Mouse (Mus musculus): ENCODE data around the gene Smg6.

Smg6 gene

DNA sequence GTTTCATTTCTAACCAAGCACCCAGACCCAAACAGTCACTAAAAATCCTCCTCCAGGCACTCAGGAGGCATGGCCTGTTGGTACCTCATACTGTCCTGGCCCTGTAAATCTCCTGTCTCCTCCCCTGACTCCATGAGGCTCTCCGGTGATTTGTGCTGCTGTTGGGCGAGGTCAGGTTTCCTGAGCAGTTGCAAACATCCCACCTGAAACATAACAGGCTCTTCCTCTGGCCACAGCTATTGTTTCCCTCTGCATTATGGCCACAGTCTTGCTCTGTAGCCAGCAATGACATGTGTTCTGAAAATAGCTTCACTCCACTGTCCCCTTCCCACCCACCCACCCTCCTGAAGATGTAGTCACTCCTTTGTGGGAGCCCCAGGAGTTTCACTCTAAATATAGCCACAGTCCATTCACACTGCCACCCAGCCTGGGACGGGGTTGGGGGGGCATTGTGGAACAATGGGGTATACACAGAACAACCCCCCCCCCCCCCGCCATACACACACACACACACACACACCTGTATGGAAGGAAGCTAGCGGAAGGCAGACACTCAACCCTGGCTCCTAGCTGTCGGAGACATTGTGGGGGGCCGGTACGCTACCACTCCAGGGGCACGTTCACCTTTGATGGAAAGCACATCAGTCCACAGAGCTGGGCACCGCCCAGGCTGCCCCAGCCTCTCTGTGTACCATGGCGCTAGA is 222.9 kb downstream of the Smg6 start:
- no peak for DNase-seq (ENCODE audit: low spot score)

DNA sequence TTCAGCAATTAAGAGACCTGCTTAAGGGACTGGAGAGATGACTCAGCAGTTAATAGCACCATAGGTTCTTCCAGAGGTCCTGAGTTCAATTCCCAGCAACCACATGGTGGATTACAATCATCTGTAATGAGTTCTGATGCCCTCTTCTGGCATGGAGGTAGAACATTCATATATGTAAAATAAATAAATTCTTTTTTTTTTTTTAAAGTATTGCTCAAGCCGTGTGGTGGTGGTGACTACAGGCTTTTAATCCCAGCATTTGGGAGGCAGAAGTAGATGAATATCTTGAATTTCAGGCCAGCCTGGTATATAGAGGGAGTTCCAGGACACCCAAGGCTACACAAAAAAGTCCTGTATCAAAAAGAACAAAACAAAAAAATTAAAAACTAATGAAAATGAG is 224.7 kb downstream of the Smg6 start:
- DNase-seq (ENCODE audit: low spot score), result no peak

- no peak for DNase-seq (ENCODE audit: low spot score)
These were observed 227.3 kb downstream of the Smg6 start for GRCm38 (mm10) chr11:75152603-75153557.

DNA sequence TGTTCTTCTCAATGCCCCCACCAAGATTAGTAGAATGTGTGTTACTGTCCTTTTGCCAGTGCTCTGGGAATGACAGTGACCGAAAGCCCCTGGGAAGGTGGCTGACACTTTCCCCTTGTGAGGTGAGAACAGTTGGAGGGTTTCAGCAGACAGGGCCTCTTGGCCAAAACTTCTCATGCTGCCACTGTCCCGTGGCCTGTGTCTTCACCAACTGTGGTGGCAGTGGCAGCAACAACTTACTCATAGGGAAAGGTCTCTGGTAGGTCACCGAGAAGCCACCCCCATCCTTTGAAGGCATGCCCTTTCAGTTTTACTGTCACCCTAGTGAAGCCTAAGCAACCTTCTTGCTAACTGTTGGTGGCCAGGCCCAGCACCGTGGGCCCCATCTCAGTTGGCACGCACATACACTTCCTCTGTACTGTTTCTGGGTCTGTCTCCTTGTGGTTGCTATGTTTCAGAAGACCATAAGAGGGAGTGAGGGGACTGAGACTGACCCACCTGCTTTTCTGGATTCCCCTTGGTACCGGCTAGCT is 228.5 kb downstream of the Smg6 start:
- DNase-seq (ENCODE audit: low spot score), result no peak

GRCm38 (mm10) chr11:75155985-75156384 is 230.4 kb downstream of the Smg6 start:
- DNase-seq (ENCODE audit: low spot score), result no peak

- no peak for DNase-seq (ENCODE audit: low spot score)
These were observed 230.8 kb downstream of the Smg6 start for GRCm38 (mm10) chr11:75156416-75156815.

GRCm38 (mm10) chr11:75157037-75157436 is 231.4 kb downstream of the Smg6 start:
- DNase-seq (ENCODE audit: low spot score), result no peak

GRCm38 (mm10) chr11:75157901-75158300 is 232.3 kb downstream of the Smg6 start:
- no peak for DNase-seq (ENCODE audit: low spot score)

DNA sequence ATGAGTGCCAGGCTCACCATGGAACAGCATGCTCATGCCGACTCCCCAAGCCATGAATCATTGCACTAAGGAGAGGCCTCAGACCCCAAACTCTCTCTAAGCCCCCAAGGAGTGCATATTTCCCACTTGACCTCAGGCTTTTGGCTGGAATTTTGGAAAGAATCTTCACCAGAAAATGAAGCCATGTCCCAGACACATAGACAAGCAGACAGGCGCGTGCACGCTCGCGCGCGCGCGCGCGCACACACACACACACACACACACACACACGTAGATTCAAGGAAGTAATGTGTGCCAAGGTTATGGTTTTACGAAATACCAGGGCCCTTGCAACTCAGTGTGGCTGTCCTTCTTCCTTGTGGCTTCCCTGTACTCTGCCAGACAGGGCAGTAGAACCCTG is 232.8 kb downstream of the Smg6 start:
- DNase-seq (ENCODE audit: low spot score), result no peak

- no peak for DNase-seq (ENCODE audit: low spot score)
These were observed 233.9 kb downstream of the Smg6 start for GRCm38 (mm10) chr11:75159564-75159963.

DNA sequence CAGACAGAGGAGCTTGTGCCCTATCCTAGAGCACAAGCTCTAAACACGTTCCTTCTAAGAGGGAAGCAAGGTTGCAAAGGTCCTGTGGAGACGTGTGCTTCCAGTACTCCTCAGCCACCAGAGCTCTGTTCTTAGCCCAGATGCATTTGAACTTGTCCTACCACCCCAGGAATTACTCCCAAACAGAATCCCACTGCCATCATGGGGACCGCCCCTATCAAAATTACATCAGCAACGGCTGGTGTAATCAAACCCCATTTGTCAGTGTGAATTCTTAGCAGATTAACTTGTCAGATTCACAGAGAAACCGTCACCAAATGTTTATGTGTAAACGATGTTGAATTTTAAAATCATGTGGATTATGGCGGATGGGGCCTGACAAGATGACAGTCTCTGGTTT is 235.3 kb downstream of the Smg6 start:
- DNase-seq (ENCODE audit: low spot score), result no peak

GRCm38 (mm10) chr11:75161417-75162008 is 235.9 kb downstream of the Smg6 start:
- no peak for DNase-seq (ENCODE audit: low spot score)

GRCm38 (mm10) chr11:75162591-75163080 is 237.0 kb downstream of the Smg6 start:
- DNase-seq (ENCODE audit: low spot score), result no peak

DNA sequence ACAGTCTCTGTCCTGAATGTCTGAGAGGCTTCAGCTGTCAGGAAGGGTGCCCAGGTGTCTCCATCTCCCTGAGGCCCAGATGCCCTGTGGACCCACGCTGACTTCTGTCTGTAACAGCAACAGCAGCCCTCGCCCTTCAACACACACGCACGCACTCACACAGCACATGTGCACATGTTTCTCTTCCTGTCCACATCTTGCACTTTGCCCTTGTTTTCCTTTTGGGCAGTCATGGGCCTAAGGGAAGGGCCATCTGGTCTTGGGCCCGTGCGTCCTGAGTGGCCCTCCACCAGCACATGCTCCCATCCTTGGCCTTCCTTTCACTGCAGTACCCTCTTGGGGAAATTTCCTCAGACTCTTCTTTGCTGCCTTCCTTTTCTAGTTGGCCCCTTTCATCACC is 237.8 kb downstream of the Smg6 start:
- DNase-seq (ENCODE audit: low spot score), result no peak

DNA sequence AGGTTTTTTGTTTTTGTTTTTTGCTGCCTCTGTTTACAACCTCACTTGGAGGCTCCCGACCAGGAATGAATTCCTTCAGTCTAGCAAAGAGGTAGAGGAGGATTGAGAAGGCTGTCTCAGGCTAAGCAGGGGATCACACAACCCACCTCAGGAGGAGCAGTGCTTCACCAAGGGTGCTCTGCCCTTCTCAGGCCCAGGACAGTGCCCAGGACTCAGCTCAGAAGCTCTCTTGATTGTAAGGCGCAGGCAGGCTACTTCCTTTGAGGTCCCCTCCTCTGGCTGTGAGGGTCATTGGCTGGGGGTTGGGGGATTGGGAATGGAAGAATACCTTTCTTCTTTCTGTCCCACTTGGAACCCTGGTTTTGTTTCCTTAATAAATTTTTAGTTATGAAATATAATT is 238.4 kb downstream of the Smg6 start:
- DNase-seq (ENCODE audit: low spot score), result no peak

- DNase-seq (ENCODE audit: low spot score), result no peak
These were observed 239.1 kb downstream of the Smg6 start for GRCm38 (mm10) chr11:75164750-75165149.

DNA sequence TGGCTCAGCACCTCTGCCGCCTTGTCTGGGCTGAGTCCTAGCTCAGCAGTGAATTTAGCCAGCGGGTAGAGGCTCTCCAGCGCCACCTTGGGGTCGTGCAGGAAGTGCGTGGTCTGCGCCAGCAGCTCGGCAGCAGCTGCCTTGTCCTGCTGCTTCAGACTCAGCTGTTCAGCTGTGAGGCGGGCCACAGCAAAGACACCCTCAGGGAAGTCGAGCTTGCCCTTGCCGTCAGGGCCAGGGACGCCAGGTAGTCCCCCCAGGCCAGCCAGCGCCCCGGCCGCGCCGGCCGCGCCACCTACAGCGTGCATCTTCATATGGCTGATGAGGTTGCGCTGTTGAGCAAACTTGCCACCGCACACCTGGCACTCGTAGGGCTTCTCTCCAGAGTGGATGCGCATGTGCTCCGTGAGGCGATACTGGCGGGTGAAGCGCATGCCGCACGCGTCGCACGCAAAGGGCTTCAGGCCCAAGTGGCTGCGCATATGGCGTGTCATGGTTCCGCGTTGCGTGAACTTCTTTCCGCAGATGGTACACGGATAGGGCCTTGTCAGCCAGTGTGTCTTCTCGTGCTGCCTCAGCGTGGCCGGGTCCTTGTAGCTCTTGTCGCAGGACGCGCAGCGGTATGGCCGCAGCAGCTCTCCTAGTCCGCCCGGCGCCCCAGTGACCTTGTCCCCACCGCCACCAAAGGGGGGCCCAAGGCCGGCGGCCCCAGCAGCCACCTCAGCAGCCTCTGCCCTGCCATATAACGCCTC is 240.0 kb downstream of the Smg6 start:
- DNase-seq (ENCODE audit: low spot score), result no peak

GRCm38 (mm10) chr11:75166193-75166842 is 240.7 kb downstream of the Smg6 start:
- DNase-seq (ENCODE audit: low spot score), result no peak

GRCm38 (mm10) chr11:75166861-75167642 is 241.4 kb downstream of the Smg6 start:
- no peak for DNase-seq (ENCODE audit: low spot score)

Data from ovary, postnatal 14 days (tissue).